Mouse (Mus musculus): ENCODE measurements at regions not wholly inside any gene's neighbourhood (a gene's known extent, or its start where the extent isn't known, plus 50 kb on each side); places are given as distances from the start of the nearest gene placed in this dataset.

- TF ChIP-seq CTCF (IDR thresholded peaks at IDR 0.05; ENCODE audit: insufficient read depth, low read depth, low read length): no peak
- TF ChIP-seq POLR2A (IDR thresholded peaks at IDR 0.05; ENCODE audit: insufficient read depth, low read depth, low read length): no peak
Measured at GRCm38 (mm10) chr19:6677511-6677910, 134.7 kb upstream of the Slc22a12 start.

Data from olfactory bulb, adult 2 months (tissue).